Mouse (Mus musculus) testis, adult 2 months (tissue): ENCODE data around the gene Rnf151. TPM values are rescaled to one million over a fixed set of nuclear protein-coding genes. Genes with fewer than 3 reads are reported as not detected.

Source experiments
- H3K27ac ChIP-seq: fragments of 200-500 bp; 2 replicates; pipeline ENCODE4 v1.5.1; 2012; ENCODE audit warnings: low read depth, low read length; ENCODE audit not compliant: control insufficient read depth, insufficient read depth
- H3K27me3 ChIP-seq: fragments of 200-500 bp; 2 replicates; pipeline ENCODE4 v1.6.1; 2012; ENCODE audit warnings: mild to moderate bottlenecking, low read length, moderate library complexity; ENCODE audit not compliant: control insufficient read depth, insufficient read depth
- H3K36me3 ChIP-seq: fragments of 200-500 bp; 2 replicates; pipeline ENCODE4 v1.6.1; 2012; ENCODE audit warnings: mild to moderate bottlenecking, low read length; ENCODE audit not compliant: control insufficient read depth, insufficient read depth
- H3K4me1 ChIP-seq: fragments of 200-500 bp; 2 replicates; pipeline ENCODE4 v1.6.1; 2012; ENCODE audit warnings: low read length; ENCODE audit not compliant: control insufficient read depth, insufficient read depth
- H3K4me3 ChIP-seq: fragments of 200-500 bp; 2 replicates; pipeline ENCODE4 v1.5.1; 2012; ENCODE audit warnings: low read depth, mild to moderate bottlenecking, low read length, moderate library complexity, mixed read lengths; ENCODE audit not compliant: control insufficient read depth
- CTCF ChIP-seq: fragments of 200-500 bp; IDR thresholded peaks from 2 replicates; pipeline ENCODE4 v1.5.1; 2012; ENCODE audit warnings: low read depth, mild to moderate bottlenecking, inconsistent platforms, low read length, moderate library complexity; ENCODE audit not compliant: control insufficient read depth, insufficient read depth, insufficient replicate concordance
- POLR2A ChIP-seq: fragments of 200-500 bp; IDR thresholded peaks from 2 replicates; pipeline ENCODE4 v1.6.1; 2012; ENCODE audit warnings: low read depth, mild to moderate bottlenecking, inconsistent platforms, low read length, moderate library complexity; ENCODE audit not compliant: control insufficient read depth
- polyA plus RNA-seq: library from polyadenylated mRNA; depleted of rRNA; stranded (reverse); fragments of >200 nt; gene quantifications from 2 replicates; pipeline ENCODE4 v1.2.3, GENCODE M21; 2012

The Rnf151 gene
- polyA plus RNA-seq, 1 experiment, result 1,124 TPM

DNA sequence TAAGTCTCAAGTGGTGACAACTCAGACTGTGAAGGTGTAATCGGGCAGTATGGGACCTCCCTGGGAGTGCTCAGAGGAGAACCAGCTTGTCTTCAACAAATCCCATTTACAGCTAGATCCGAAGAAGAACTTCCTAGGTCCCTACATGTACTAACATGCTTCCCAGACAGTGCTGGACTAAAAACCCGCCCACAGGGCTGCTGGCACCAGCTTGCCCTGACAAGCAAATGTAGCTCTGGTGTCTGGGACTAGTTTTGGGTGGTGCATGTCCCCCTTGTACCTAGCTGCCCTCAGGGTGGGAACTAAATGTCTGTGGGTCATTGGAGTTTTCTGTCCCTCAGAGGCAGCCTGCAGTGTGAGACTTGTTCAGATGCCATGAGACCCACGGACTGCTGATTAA, 33.7 kb upstream of the Rnf151 start:
- Histone ChIP-seq H3K4me1 (peaks cover 13% of the 10 kb centered on the region), H3K36me3 (no peaks in the 10 kb centered on the region), H3K27me3 (peaks cover 4% of the 10 kb centered on the region), H3K4me3 (no peak overlapping the region), H3K27ac (no peak overlapping the region)
- no peak for TF ChIP-seq POLR2A

DNA sequence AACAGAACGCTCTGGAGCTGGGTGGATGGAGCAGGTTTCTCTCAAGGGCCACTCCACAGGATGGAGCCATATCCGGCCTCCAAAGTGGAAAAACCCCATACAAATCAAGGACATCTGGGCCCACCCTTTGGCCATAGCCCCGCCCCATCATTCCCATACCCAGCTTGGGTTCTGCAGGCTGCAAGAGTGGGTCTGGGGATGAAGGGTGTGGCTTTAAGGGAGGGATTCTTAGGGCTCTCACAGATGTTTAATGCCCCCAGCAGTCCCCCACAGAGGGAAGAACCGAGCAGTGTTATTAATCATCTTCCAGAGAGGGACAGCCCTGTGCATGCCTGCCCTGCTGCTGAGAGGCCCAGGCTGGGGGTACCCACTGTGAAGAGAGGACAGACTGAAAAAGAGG, 29.1 kb upstream of the Rnf151 start:
- TF ChIP-seq CTCF (no peak), POLR2A (no peak)
- no peaks in the 10 kb centered on the region; the same call in 1 of the 2 replicates for H3K27me3 ChIP-seq
- H3K36me3 ChIP-seq, result no peaks in the 10 kb centered on the region
- no peak overlapping the region for H3K4me3 ChIP-seq
- H3K27ac ChIP-seq, result no peak overlapping the region
- no peaks in the 10 kb centered on the region for H3K4me1 ChIP-seq

DNA sequence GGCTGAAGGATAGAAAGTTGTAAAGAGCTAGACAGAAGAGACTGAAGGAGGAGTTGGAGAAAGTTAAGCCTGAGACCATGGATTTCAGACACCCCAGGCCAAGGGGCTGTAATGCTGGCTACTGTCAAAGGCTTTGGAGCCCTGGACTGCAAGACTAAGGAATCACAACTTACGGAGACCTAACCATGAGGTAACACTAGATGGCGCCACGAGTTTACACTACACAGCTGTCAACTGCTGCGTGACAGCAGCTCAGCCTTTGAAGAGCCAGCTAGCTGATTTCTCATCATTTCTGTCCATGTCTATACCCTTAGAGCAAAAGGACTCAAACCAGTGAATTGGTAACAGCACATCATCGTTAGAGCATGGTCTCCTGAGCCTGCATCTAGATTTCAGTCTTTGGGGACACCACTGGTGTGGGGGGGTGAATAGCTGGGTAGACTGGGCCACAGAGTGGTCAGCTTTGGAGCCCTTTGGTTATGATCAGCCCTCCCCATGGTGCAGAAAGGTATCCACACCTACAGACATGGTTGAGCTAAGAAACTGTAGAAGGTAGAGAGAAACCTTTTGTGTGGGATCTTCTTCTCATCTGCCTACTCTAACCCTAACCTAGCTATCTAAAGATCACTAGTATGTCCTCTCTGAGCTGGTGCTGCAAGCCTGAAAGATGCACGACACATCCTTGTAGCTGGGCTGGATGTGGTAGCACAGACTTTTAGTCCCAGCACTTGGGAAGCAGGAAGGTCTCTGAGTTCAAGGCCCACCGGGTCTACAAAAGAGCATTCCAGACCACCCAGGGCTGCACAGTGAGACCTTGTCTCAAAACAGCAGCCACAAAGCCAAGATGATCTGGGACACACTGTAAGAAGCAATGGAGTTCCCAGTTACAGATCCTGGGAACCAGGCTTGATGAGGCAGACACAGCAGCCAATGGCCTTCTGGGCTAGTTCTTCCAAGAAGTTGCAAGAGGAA, 27.9 kb upstream of the Rnf151 start:
- Histone ChIP-seq H3K27ac (no peak overlapping the region), H3K36me3 (no peaks in the 10 kb centered on the region), H3K4me3 (no peak overlapping the region), H3K4me1 (no peaks in the 10 kb centered on the region), H3K27me3 (no peaks in the 10 kb centered on the region)
- TF ChIP-seq CTCF (peak; percentile 72; the same call in 1 of the 2 replicates), POLR2A (no peak)

DNA sequence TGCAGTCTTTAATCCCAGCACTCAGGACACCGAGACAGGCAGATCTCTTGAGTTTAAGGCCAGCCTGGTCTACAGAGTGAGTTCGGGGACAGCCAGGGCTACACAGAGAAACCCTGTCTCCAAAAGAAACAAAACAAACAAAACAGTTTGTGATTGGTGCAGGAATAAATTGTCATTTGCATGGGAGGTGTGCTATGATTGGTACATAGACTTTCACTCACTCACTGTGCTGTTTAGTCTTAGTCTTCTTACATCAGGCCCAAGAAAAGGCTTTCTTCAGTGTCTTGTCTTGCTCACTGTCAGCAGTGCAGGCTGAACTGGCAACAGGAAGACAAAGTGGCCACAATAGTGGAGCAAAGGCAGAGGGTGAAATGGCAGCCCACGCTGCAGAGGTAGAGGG, 26.5 kb upstream of the Rnf151 start:
- H3K27me3 ChIP-seq, result no peaks in the 10 kb centered on the region
- H3K27ac ChIP-seq, result no peak overlapping the region
- H3K4me1 ChIP-seq, result no peaks in the 10 kb centered on the region
- H3K4me3 ChIP-seq, result no peak overlapping the region
- no peak for TF ChIP-seq POLR2A
- no peak for TF ChIP-seq CTCF
- no peaks in the 10 kb centered on the region for H3K36me3 ChIP-seq

DNA sequence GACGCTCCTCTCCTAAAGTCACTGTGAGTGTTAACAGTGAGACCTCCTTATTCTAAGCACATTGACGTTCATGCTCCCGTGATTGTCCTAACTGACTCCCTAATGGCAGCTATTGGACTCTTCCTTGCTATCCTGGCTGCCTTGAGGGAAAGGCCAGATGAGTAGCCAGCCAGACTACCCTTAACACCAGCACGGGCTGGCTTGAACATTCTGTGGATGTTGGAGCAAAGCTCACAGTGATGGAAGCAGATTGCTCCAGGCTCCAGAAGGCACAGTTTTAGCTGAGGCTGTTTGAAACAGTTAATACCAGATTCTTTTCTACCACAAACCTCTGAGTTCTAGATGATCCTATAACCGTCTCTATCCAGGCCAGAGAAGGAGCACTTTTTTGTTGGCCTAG, 26.0 kb upstream of the Rnf151 start:
- Histone ChIP-seq H3K4me1 (no peaks in the 10 kb centered on the region), H3K36me3 (no peaks in the 10 kb centered on the region), H3K27me3 (no peaks in the 10 kb centered on the region), H3K4me3 (no peak overlapping the region), H3K27ac (no peak overlapping the region)
- TF ChIP-seq CTCF (no peak), POLR2A (no peak)

DNA sequence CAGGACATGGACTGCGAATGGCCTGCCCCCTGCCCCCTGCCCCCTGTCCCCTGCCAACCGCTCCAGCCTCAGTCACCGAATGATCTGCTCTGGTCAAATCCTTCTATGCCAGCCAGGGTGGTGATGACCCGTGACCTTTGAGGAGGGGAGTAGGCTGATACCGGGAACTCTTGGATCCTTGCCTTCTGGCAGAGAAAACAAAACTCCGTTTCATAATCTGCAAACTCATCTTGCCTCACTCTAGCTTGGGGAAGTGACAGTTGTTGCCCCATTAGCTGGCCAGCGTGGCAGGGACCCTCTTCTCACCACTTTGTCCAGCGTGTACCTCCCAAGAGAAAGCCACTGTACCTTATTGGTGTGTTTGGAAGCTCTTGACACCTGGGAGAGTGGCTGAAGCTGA, 24.4 kb upstream of the Rnf151 start:
- no peak overlapping the region for H3K27ac ChIP-seq
- TF ChIP-seq CTCF (no peak), POLR2A (no peak)
- H3K4me3 ChIP-seq, result no peak overlapping the region
- 0 out of 2 replicates have a peak, but pooled peaks cover under 1% of the 10 kb centered on the region for H3K4me1 ChIP-seq
- H3K36me3 ChIP-seq, result no peaks in the 10 kb centered on the region
- H3K27me3 ChIP-seq, result no peaks in the 10 kb centered on the region

DNA sequence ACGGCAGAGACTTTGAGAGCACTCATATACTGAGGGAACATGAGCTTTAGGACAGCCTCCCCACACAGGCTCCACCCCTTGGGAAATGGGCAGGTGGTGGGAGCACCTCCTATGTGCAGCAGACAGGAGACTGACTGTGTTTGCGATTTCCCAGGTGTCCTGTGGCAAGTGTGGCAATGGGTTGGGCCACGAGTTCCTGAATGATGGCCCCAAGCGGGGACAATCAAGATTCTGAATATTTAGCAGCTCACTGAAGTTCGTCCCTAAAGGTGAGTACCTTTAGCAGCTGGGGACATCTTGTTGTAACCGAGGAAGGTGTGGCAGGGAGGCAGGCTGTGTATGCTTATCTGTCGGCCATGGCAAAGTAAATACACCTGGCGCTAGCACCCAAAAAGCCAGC, 22.1 kb upstream of the Rnf151 start:
- TF ChIP-seq CTCF (no peak), POLR2A (no peak)
- no peak overlapping the region for H3K27ac ChIP-seq
- H3K27me3 ChIP-seq, result no peaks in the 10 kb centered on the region
- no peak overlapping the region for H3K4me3 ChIP-seq
- H3K4me1 ChIP-seq, result peaks cover 20% of the 10 kb centered on the region
- H3K36me3 ChIP-seq, result no peaks in the 10 kb centered on the region
